Mouse (Mus musculus) bone marrow macrophage, adult 2 months (primary cell): ENCODE results near the gene Pak6.

Source experiments
- CTCF ChIP-seq: IDR thresholded peaks from 2 replicates; pipeline ENCODE4 v1.5.1; 2012; ENCODE audit warnings: low read depth, mild to moderate bottlenecking, low read length, moderate library complexity
- POLR2A ChIP-seq: IDR thresholded peaks from 2 replicates; pipeline ENCODE4 v1.6.1; 2012; ENCODE audit warnings: mild to moderate bottlenecking, low read depth, low read length, borderline replicate concordance

DNA sequence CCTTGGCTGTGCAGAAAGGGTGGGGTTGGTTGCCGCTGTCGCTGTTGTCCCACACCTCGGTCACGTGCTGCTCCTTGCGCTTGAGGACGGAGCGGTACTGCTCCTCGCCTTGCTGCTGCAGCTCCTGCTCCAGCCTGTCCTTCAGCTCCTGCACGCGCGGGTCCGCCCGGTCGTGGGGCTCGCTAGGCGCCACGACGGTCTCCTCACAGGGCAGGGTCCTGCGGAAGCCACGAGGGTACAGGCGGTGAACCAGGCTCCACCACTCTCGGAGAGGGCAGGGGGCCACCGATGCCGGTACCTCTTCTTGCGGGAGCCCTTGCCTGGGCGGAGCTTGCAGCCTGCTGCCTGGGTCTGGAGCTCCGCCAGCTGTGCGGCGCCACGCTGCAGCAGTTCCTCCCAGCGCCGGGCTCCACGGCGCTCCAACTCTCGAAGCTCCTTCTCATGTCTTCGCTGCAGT is 48.0 kb downstream of the Pak6 start:
- no peak for TF ChIP-seq POLR2A
- TF ChIP-seq CTCF, result no peak
